Mouse (Mus musculus) adrenal gland, adult 2 months (tissue): ENCODE measurements around the gene Bdp1. TPM values are rescaled to one million over a fixed set of nuclear protein-coding genes. Genes with fewer than 3 reads are reported as not detected.

Experiments used
- DNase-seq: peaks from one replicate; pipeline ENCODE4 v3.0.0; 2021
- polyA plus RNA-seq: library from polyadenylated mRNA; depleted of rRNA; stranded (reverse); fragments of >200 nt; gene quantifications from 2 replicates; pipeline ENCODE4 v1.2.3, GENCODE M21; 2012; rRNA removed
- total RNA-seq, 2 experiments: library from RNA; stranded (reverse); gene quantifications; 2 replicates each; pipeline ENCODE4 v1.2.3; 2021

Gene Bdp1
- total and polyA plus RNA-seq, 3 experiments, result 0.73 to 45.7 (median 17.3) TPM

- DNase-seq, result peak; percentile 89
Measured at GRCm38 (mm10) chr13:100001790-100002196, 102.1 kb downstream of the Bdp1 start.

DNA sequence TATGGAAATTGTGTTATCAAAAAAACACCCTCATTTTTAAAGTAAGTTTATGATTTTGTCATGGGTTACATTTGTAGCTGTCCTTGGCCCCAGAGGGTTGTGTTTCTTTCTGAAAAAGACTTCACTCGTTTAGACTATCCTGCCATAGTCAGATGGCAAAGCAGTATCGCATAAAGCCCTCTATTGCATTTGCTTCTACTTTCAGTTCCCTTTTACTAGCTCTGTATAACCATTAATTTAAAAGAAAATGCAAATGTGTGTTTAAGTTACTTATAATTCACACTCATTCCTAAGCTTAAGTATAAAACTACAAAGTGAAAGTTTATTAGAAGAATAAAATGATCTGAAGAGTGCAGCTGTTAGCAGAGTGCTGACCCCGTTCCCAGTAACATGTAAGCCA is 104.8 kb downstream of the Bdp1 start:
- no peak for DNase-seq

DNA sequence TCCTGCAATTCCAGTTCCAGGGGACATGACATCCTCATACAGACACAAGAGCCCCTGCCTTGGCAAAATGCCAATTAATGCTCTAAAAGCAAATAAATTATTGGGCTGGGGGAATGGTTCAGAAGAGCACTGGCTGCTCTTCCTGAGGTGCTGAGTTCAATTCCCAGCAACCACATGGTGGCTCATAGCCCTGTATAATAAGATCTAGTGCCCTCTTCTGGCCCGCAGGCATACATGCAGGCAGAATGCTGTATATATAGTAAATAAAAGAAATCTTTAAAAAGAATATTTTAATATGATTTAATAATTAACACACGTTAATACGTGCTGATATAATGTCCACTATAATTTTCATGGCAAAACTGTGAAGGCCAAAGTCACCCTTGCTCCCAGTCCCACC is 105.8 kb downstream of the Bdp1 start:
- no peak for DNase-seq

DNA sequence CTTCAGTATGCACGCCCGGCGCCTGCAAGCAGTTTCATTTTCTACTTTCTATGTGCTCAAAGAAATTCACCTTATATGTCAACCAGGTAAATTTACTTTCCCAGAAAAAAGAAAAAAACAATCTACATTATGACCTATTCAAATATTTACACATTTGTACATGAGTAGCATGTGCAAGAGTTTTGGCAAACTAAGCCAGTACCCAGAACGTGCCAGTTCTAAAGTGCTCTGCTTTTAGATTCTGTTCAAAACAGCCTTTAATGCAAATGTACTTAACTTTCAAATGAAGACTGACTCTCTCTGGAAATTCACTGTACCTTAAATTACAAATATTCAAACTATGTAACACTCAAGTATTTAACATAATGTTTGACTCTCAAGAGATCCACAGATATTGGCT is 114.3 kb downstream of the Bdp1 start:
- DNase-seq, result no peak

DNA sequence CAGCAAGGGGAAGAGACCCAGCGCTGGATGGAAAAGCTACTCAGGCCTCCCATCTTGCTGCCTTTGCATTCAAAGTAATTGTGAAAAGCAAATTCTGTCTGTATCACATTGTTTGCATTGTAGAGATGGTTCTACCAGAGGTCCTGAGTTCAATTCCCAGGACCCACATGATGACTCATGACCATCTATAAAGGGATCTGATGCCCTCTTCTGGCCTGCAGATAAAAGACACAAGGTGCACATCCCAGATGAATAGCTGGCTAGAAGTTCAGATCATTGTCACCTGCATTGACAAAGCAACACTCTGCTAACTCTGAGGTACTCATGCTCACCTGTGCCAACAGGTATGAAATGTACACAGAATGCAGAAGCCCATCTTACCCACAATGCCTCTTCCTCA is 120.5 kb downstream of the Bdp1 start:
- no peak for DNase-seq

GRCm38 (mm10) chr13:99979406-99979805 is 124.5 kb downstream of the Bdp1 start:
- no peak for DNase-seq

GRCm38 (mm10) chr13:99970089-99970488 is 133.8 kb downstream of the Bdp1 start:
- DNase-seq, result no peak

Other genes starting within 250 kb of the Bdp1 start
- 10 to 100 TPM; 11.6 to 17.3 TPM for gene Cartpt, start 203.0 kb downstream of the Bdp1 start, total RNA-seq
- 2.4 and 9.3 TPM in 2 replicates for gene Cartpt, start 203.0 kb downstream of the Bdp1 start, polyA plus RNA-seq
- 10 to 100 TPM; 66.6 to 87.3 TPM for gene Mccc2, start 88.4 kb downstream of the Bdp1 start, total RNA-seq
- 63.3 and 72.2 TPM in 2 replicates for gene Mccc2, start 88.4 kb downstream of the Bdp1 start, polyA plus RNA-seq
- gene Serf1, start 3.9 kb upstream of the Bdp1 start, total RNA-seq, result 10 to 100 TPM; 12.4 to 31.1 TPM
- gene Serf1, start 3.9 kb upstream of the Bdp1 start, polyA plus RNA-seq, result 11.7 and 24.1 TPM in 2 replicates
- 10 to 100 TPM; 34.5 to 39.6 TPM for gene Smn1, start 20.8 kb upstream of the Bdp1 start, total RNA-seq
- gene Smn1, start 20.8 kb upstream of the Bdp1 start, polyA plus RNA-seq, result 8.7 and 13.3 TPM in 2 replicates
- gene Naip2, start 98.0 kb upstream of the Bdp1 start, total RNA-seq, result 1 to 10 TPM; 1.8 to 2.1 TPM
- gene Naip2, start 98.0 kb upstream of the Bdp1 start, polyA plus RNA-seq, result 0.50 and 0.55 TPM in 2 replicates
- 1 to 10 TPM; 1.1 to 7.7 TPM for gene Naip5, start 142.3 kb upstream of the Bdp1 start, total RNA-seq
- 2.4 and 4.6 TPM in 2 replicates for gene Naip5, start 142.3 kb upstream of the Bdp1 start, polyA plus RNA-seq
- gene Naip6, start 213.6 kb upstream of the Bdp1 start, total RNA-seq, result under 1 TPM; 0.24 to 0.37 TPM
- 0.19 and 0.28 TPM in 2 replicates for gene Naip6, start 213.6 kb upstream of the Bdp1 start, polyA plus RNA-seq